Mouse (Mus musculus): ENCODE measurements at regions not wholly inside any gene's neighbourhood (a gene's known extent, or its start where the extent isn't known, plus 50 kb on each side); places are given as distances from the start of the nearest gene placed in this dataset.

- no peak for TF ChIP-seq POLR2A (IDR thresholded peaks at IDR 0.05; ENCODE audit: low read depth, low read length)
- no peak for TF ChIP-seq CTCF (conservative IDR thresholded peaks at IDR 0.05; ENCODE audit: insufficient read depth, insufficient read length, low read depth, low read length)
These were observed 961.2 kb upstream of the Celf2 start for GRCm38 (mm10) chr2:8470546-8470945.

Data from kidney, adult 2 months (tissue).